Mouse (Mus musculus): ENCODE measurements at regions not wholly inside any gene's neighbourhood (a gene's known extent, or its start where the extent isn't known, plus 50 kb on each side); places are given as distances from the start of the nearest gene placed in this dataset.
A peak's percentile ranks its signal among the peaks of the same experiment; 100 is the strongest.

DNA sequence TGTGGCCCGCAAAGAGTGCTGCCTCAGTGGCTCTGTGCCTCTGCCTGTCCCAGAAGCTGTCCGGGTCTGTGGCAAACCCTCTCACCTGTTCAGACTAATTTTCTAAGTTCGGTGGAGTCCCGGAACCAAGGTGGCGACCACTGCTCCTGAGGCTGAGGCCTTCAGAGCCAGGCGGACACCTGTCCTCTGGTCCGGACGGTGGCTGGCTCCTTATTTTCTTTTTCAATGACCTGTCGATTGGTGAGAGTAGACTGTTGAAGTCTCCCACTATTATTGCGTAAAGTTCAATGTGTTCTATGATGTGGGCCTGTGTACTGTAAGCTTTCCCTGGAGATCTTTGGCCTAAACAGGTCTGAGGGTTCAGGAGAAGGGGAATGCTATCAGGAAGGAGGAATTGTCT, 112.0 kb upstream of the Btbd35f4 start:
- DNase-seq (ENCODE audit: low spot score in 2 of 2) = peak in 1 of 2 experiments; percentile 17

Measured in gastrocnemius, adult 8-10 months (tissue).